Mouse (Mus musculus) kidney, postnatal 25 days (tissue): ENCODE results near the gene Cpvl.

Experiments used
- DNase-seq, 2 experiments: peaks; one replicate each; pipeline ENCODE4 v3.0.0; 2021; ENCODE audit warnings: mixed read lengths in 2 of 2

Gene Cpvl

DNA sequence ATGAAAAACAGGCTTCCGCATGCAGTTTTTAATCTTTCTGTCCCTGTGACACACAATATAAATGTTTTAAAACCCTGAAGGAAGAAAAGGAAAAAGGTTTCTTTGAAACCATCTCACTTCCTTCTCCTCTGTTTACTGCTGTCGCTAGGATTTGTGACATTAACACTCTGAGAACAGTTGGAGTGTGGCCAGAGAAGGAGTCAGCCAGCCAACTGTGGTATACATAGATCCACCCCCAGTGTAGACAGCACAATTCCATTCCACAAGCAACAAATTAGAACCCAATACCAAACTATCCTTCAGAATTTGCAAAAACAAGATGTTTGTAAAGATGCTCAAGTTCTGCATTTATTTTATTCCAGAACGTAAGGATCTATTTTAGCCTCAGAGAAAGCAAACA, 6.7 kb downstream of the Cpvl start:
- DNase-seq = no peak

DNA sequence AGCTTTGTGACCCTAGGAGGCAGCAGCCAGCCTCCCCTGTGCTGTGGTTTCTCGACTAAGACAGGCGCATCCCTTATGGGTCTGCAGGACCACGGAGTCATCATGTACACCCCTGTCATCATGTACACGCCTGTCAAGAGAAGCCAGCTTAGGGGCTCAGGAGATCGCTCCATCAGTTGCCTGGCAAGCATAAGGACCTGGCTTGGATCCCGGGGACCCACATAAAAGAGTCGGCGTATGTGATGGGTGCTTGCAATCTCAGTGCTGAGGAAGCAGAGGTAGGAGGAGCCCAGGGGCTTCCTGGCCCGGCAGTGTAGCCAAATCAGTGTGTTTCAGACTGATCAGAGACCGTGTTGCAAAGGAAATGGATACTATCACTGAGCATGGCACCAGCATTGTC, 9.4 kb downstream of the Cpvl start:
- DNase-seq = no peak

DNA sequence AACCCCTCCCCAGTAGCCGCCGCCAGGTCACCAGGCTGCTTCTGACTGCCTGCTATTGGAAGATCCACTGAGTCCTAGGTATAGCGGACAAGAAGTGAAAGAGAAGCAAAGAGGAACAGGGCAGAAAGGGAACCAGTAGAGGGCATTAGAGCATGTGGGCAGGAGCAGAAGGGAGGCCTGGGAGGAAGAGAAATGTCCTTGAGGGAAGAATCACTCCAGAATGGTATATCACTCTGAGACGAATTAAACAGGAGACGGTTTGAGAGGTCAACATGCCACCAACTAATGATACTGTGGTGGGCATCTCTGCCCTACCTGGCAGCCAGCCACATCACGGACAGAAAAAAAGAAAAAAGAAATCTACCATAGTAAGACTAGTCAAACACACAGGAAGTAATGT, 9.9 kb downstream of the Cpvl start:
- DNase-seq = no peak

DNA sequence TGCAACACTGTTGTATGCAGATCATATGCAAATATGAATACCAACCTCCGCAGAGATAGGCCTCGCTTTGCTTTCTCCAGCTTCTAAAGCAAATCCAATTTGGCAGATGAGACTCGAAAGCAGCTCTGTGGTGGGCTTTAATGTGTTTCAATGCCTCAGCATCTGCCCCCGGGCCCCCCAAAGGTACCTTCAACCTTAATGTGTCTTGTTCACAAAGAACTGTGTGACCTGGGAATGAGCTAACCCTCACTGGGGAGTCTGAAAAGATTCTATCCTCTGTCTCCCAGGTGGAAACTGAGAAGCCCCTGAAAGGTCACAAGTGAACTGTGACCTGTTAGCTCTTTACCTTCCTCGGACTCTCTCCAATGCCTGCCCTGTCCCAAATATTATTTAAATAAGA, 11.9 kb downstream of the Cpvl start:
- DNase-seq = no peak

DNA sequence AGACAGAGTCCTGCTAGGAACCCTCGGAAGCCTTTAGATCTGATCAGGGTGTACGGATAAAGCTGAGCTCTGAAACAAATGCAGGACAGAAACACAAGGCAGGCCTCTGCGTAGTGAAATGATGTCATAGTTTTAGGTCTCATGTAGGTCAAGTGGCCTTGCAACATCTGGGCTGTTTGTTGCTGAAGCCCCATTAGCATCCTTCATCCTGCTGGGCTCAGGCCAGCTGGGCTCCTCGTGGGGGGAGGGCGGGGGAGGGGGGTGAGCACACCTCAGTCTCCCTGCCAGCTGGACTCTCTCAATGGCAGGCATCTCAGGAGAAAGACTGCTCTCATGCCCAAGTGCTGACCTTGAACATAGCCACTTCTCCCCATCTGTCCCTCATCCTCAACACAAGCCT, 12.6 kb downstream of the Cpvl start:
- no peak for DNase-seq

DNA sequence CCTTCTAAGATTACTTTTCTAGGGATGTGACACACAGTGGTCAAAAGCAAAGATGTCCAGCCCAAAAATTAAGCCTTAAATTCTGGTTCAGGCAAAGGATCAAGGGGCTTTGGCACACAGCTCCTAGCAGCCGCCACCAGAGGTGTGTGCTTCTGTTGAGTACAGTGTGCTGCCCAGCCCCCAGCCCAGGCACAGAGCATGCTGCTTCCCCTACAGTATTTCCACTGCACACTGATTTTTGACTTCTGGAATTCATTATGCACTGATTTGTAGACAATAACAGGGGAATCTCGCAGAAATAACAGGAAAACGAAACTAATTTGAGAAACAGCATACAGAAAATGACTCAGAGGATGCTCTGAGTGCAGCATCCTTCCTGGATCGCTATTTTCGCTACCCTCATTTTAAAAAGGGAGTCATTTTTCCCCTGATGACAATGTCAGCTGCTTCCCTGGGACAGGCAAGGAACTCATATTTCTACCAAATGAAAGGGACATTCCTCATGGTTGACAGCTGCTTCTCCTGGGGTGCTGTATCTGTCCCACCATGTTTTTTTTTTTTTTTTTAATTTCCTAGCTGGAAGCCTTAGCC, 14.5 kb downstream of the Cpvl start:
- peak; percentile 53 to 72 for DNase-seq

DNA sequence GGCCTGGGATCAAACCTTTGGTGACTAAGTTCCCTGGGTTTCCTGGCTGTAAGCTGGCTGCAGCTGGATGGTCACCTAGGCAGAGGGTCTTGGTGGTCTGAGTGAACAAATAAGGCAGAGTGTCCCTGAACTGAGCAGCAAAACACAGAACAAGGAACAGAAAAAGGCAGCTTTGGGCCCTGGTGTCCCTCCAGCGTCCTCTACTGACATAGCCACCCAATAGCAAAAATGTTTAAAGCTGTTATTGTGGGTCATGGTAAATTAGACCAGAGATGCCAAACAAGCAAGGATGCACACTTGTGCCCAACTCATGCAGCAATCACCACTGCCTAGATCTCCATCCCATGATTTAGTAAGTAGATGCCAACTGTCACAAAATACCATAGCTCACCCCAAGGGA, 16.5 kb downstream of the Cpvl start:
- no peak for DNase-seq

DNA sequence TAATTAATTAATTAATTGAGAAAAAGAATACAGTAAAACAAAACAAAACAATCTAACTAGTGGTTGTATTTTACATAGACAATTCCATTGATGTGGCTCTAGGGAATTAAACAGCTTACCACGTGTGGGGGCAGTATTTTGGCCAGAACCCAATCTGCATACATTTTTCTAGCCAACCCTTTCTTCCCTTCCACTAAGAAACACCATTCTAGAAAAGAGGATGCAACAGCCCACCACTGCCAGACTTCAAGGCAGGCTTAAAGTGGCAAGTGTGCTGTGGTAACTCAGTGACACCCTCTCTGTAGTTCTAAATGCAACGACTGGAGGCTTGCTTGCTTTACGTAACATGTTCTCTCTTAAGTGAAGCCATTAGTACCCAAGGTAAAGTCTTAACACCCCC, 18.6 kb downstream of the Cpvl start:
- no peak for DNase-seq

DNA sequence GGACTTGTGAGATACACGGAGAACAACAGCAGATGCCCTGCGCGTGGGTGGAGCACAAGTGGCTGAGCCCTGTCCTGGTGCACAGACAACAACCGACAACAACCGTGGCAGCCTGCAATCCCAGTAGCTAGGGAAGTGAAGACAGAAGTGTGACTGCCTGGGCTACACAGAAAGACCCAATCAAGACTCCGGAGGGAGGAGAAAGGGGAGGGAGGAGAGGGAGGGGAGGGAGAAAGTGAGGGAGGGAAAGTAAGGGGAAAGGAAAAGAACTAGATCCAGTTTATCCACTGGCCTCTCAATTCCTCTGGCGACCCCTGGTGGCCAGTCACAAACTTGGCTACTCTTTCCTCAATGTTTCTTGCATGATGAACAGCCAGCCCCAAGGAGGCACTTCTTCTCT, 20.1 kb downstream of the Cpvl start:
- DNase-seq = peak; percentile 82 to 85

DNA sequence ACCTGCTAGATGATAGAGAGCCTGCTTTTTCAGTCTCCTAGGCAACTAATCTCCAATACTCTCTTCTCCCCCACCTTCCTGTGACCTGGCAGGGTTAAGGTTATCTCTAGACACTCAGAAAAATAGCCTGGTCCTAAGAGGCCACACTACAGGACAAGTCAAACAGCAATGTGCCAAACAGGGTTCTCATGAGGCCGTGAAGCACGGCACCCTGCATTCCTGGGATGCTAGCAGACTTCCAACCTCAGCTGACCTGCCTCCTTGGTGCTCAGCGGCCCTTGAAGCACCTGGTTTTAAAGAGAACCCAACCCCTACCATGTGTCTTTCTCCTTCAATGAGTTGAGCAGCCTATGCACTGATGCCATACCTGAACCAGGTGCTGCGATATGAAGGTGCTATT, 22.0 kb downstream of the Cpvl start:
- DNase-seq = peak; percentile 35 to 65

DNA sequence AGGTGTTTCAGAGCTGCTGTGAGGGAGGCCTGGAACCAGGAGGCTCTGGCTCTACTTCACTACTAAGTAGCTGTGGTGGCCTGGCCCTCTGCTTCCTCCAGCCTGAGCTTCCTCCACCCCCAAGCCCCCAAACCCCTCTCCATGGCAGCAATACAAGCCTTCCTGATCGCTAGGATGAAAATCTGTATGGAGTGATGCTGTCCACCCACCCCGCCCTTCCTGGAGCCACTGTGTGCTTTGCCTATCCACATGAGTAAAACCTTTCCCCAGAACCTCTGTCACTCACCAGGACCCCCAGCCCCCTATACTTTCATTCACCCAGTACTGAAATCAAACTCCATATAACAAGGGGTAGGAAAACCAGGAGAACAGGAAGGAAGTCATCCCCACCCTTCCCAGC, 22.6 kb downstream of the Cpvl start:
- DNase-seq = no peak

DNA sequence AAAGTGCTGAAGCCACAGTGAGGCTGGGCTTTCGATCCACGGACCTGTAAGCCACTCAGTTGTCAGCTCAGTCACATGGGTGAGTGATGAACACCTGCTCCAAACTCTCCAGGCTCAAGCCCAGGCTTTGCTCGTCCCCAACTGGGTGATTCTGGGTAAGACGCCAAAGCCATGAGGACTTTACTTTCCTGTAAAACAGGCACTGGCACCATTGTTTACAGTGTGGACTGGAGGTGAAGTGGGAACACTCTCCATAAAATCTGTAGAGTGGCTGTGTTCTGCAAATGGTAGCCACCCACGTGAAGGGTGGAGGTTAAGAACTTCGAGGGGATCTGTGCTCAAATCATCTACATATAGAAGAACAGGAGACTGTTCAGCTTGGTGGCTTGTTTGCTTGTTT, 23.2 kb downstream of the Cpvl start:
- no peak for DNase-seq

DNA sequence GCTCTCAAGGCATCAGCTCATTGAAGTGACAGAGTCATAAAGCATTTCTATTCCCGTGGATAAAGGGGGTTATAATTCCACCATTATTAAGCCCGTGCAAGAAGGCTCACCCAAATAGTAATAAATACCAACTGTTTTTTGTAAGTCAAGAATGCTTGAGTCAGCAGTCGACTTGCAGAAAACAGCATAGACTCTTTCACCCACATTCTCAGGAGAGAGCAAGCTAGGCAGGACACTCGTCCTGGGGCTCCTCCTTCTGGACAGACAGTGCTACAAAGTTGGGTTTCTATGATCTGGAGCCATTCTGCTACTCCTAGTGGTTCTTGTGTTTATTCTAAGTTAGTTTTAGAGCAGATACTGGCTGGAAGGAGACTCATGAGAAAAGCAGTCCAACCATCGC, 24.4 kb downstream of the Cpvl start:
- DNase-seq = peak; percentile 73 to 78

DNA sequence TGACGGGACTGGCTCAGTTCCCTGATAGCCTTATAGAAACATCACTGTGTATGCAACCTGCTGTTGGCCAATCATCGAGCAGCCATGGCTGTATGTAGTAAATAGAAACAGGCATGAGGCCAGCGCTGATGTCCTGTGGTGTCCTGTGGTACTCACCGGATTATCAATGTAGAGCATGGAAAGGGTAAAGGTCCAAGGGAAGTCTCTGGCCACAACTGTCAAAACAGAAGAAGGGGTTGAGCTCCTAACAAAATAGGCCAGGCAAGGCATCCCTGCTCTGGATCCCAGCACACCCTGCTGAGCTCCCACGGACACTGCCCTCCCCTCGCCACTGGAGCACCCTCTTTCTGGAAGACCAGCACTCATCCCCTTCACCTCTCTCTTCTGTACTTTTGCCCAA, 25.1 kb downstream of the Cpvl start:
- no peak for DNase-seq

DNA sequence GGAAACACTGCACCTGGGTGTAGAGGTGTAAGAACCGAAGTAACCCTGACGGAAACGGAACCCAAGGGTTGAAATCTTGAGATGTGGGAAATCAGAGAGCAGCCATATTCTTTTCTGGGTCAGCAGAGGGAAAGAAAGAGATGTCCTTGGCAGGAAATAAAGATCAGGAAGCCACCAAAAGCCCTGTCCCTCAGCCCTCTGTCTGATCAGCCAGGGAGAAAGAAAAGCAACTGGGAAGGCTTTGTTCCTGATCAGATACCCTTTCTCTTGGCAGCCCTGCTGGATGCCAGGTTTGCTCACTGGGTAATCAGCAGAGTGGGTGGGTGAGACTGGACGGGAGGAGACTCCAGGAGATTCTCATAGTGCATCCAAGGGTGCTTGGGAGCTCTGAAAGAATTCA, 27.1 kb downstream of the Cpvl start:
- no peak for DNase-seq

DNA sequence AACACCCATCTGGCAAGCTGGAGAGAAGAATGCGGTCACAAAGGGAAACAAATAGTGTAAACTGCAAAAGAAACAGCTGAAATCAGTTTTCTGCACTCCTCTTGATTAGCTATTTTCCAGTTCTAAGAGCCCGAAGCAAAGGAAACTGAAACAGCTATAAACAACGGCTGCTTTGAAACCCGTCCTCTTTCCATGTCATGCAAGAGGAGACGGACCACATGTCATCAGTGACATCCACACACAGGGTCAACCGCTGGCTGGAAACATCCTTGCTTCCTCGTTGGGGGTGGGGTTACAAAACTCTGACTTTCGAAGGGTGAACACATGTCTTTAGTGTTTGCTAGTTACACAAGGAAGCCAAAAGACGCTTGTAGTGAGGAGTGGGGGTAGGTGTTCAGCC, 27.6 kb downstream of the Cpvl start:
- DNase-seq = peak; percentile 58 to 72

DNA sequence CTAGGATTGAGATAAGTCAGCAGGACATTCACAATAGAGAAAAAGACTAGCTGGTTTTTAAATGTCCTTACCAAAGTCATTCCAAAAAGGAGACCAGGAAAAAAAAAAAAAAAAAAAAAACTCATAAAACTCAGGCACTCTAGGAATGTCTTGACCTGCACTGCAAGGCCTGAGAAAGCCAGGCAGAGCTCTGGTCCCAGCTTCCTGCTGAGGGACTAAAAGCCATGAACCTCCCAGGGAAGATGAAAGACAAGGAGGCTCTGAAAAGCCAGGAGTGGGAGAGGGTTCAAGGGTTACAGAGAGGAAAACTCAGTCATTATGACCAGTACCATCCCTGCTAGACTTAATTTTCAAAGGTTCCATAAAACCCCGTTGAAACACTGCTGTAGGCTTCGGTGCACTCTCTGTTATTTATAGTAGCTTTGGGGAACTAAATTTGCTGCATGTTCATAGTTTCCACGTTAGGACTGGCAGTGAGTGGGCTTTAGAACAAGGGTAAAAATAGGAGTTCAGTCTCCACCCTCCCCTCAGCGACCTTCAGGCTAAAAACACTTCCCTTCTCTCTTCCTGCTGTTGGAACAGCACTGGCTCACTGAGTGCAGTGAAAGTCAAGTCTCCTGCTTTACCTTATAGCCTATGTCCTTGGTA, 30.0 kb downstream of the Cpvl start:
- peak in 1 of 2 experiments; percentile 54 for DNase-seq

DNA sequence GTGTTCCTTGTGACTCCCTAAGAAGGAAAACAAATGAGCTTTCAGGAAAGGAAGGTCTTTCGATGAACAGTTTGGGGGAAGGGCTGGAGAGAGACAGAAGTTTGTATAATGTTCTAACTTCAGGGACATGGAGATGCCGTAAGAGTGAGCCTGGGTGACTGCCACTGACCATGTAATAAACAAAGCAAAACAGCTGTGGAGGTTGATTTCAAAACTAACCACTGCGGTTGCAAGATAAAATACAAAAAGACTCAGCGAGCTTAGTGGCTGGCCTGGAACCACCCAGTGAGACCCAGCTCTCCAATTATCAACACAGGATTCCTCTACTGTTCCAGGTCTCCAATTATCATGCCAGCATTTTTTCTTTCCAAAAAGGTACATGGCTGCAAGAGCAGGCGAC, 33.6 kb downstream of the Cpvl start:
- DNase-seq = no peak

DNA sequence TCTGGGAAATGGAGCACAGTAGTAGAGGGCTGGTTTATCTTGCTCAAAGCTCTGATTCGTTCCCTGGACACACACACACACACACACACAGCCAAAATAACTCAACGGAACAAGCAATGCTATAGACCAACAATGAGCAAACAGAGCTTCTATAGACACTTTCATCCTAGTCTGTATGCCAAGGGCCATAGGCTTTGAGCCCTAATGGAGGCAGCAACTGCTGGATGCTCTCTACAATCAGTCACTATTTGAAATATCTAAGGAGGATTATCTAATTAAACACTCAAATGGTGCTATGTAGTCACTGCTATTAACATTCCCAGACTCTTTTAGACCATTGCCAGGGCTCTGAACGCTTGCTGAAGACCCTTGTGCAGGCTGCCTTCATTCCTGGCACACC, 34.1 kb downstream of the Cpvl start:
- DNase-seq = no peak

DNA sequence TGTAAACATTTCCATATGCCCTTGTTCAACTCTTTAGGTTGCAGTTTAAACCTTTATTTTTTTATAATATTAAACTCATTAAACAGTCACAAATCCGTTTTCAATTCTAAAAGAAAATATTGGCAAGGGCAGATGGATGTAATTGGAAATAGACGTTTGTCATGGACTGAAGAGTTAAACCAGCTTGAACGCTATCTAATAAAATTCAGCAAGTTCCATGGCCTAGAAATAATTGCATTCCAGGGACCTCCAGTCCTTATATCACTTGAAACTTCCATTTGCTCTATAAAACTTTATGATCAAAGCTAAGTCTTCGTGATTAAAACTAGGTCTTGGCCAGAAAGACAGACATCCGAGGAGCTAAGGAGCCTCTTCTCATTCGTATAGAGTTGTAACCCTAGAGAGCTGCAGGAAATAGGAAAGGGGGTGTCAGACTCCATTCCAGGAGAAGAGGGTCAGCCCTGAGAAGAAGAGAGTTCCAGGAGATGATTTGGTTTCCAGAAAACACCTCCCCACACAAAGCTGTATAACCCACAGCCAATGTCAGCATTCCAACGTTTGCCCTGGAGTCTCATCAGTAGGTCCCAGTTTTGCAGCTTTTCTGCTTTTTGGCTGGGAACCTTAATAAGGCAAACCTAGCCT, 36.2 kb downstream of the Cpvl start:
- DNase-seq = no peak

DNA sequence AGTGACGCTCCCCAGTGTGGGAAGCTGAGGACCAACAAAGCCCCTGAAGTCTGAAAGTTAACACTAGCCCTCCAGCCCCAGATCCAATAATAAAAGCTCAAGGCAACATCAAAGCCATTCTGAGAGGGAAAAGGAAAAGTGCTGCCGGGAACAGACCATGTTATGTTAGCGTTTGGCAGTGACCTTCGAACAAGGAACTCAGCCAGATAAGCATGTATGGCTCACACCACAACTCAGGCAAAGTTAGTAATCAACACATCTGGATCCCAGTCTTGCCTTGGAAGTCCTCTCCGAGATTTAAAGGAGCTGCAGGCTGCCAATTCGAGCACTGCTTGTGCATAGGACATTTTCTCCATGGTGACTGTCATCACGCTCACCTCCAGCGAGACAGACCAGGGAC, 38.7 kb downstream of the Cpvl start:
- DNase-seq = no peak

DNA sequence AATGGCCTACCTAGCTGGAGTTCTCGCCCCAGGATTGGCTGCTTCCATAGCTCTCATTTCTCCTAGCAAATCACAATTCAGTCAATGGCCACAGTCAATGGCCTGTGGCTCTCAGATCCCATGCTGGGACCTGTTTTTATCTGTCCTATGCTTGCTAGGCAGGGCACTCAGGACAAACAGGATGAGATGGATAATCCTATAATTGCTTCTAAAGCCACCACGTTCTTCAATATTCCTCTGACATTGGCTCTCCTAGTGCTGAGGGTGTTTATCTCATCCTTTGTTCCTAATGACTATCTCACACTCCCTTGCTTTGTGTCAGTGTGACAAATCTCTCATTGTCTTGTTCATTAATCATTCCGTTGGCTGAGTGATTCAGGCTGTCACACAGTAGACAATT, 39.5 kb downstream of the Cpvl start:
- DNase-seq = no peak

DNA sequence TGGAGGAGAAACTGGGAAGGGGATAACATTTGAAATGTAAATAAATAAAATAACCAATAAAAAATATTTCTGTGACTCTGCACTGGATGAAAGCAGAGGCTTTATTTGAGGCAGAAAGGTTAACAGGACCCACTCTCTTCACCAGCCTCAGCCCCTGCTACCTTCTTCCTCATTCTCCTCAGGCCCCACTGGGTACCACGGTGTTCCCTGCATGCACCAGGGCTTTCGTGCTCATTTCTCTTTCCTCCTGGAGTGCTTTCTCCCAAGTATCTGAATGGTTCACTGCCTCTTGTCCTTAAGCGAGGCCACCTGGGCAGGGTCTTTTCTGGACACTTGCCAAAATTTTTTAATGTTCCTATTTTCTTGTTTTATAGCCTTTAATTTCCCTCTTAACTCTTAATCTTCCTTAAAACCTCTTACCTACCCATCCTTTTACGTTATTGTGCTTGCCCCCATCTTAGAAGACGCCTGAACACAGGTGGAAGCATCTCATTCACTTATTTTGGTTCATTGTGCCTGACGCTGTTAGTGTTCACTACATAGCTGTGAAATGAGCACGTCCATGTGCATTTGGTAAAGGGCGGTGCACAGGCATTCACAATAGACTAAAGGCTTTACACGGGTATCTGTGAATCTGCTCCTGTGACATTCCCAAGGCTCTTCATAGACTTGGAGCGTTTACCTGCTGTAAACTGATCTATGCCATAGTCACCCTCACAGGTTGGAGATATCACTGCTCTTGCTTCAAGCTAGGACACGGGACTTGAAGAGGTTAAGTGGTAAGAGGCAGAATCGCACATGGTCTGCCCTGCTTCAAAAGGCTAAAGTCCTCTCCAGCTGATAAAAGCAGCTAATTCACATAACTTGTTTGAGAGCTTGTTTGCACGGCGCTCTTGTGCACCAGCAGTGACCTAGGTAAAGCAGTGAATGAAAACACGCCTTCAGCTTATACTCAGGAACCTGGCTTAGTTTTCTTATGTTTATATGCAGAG, 41.0 kb downstream of the Cpvl start:
- no peak for DNase-seq

DNA sequence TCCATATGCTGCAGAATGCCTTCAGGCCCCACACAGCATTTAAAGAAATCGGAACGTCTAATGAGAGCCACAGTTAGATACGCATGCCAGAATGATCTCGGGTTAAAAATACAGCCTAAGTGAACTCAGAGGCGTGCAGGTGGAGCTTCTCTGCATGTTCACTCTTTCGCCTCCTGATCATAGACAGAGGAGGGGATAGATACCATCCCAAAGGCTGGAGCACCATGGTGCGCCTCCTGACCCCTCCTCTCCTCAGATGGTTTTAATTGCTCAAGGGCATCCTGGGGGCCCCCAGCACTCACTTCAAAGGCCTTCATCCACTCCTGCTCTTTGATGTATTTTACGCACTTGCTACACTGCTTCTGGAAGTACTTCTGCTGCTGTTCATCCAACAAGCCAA, 46.9 kb downstream of the Cpvl start:
- no peak for DNase-seq
